Mouse (Mus musculus) monocyte, adult 5-6 weeks (primary cell): ENCODE measurements around the gene Atg16l2. TPM values are rescaled to one million over a fixed set of nuclear protein-coding genes. Genes with fewer than 3 reads are reported as not detected.

Source experiments
- ATAC-seq: fragments of 153-309, 156-312 bp; replicated peaks from 2 replicates; pipeline ENCODE4 v1.8.0; 2017; ENCODE audit warnings: mild to moderate bottlenecking; ENCODE audit not compliant: low TSS enrichment, insufficient number of reproducible peaks, severe bottlenecking, poor library complexity, low FRiP score
- total RNA-seq: library from RNA; stranded (forward); fragments of 200-1000, 200-491, 200-594 nt; gene quantifications from 3 replicates; pipeline ENCODE4 v1.2.3, GENCODE M21; 2017

Atg16l2 gene
- total RNA-seq, 1 experiment from 2014 or later: 36.0 TPM

DNA sequence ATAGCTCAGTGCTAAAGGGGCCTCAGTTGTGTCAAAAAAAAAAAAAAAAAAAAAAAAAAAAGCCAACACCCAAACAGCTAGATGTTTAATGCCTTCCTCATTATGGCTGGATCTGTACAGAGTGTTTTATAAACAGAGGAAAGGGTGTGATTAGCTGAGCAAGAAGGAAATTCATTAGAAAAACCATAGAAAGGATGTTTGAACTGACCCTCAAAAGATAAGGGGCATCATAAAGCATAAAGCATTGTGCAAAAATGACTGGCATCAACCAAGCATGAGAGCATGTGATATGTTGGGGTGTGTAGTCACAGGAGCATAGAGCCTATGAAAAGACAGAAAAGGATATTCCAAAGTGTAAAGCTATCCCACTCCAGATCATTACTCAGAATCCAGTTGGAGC is 43.6 kb downstream of the Atg16l2 start:
- no peak for ATAC-seq

- no peak for ATAC-seq
Measured at GRCm38 (mm10) chr7:101253071-101253470, 49.0 kb downstream of the Atg16l2 start.

DNA sequence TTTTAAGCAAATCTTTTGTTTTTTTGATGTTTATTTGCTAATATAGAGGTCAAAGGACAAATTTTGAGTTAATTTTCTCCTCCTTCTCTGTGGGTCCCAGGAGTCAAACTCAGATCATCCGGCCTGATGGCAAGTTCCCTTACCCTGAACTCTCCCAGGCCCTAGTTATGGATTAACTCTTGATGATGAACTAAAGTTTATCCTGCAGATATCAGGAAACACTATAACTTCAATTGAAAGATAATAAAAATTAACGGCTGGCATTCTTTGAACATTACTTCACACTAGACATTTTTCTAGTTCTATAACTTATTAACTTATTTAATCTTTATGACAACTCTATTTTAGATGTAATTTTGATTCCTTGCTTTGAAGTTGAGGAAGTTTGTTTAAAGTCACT is 52.9 kb downstream of the Atg16l2 start:
- no peak for ATAC-seq

DNA sequence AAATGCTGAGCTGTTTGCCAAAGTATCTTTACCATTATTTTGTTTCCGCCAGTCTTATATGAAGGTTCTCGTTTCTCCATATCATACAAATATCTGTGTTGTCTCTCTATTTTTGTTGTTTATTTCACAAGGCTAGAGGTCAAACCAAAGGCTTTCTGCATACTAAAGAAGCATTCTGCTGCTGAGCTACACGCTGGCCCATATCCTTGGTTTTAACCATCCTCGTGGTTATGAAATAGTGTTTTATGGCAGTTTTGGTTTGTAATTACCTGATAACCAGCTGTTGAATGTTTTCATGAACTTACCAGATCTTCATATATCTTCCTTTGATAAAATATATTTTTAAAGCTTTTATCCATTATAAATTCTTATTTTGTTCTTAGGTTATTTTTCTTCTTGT is 53.3 kb downstream of the Atg16l2 start:
- no peak for ATAC-seq

- ATAC-seq: no peak
Measured at GRCm38 (mm10) chr7:101236712-101237473, 65.2 kb downstream of the Atg16l2 start.

- ATAC-seq: no peak
Measured at GRCm38 (mm10) chr7:101232716-101233115, 69.3 kb downstream of the Atg16l2 start.

DNA sequence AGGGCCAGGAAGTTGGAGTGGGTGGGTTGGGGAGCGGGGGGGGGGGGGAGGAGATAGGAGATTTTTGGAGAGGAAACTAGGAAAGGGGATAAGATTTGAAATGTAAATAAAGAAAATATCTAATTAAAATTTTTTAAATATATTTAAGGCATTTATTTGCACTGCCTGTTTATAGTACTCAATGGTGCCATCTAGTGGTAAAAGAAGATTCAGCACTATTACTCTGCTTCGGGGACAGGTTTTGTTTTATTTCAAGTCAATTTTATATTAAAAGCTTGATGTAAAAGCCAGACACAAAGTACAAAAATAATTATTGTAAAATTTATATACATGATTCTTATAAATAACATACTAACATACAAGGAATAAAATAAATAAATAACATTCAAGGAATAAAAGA is 70.6 kb downstream of the Atg16l2 start:
- no peak for ATAC-seq

- ATAC-seq: no peak
Measured at GRCm38 (mm10) chr7:101229336-101229735, 72.7 kb downstream of the Atg16l2 start.

GRCm38 (mm10) chr7:101223501-101223900 is 78.5 kb downstream of the Atg16l2 start:
- ATAC-seq: no peak

GRCm38 (mm10) chr7:101216724-101217123 is 85.3 kb downstream of the Atg16l2 start:
- no peak for ATAC-seq

DNA sequence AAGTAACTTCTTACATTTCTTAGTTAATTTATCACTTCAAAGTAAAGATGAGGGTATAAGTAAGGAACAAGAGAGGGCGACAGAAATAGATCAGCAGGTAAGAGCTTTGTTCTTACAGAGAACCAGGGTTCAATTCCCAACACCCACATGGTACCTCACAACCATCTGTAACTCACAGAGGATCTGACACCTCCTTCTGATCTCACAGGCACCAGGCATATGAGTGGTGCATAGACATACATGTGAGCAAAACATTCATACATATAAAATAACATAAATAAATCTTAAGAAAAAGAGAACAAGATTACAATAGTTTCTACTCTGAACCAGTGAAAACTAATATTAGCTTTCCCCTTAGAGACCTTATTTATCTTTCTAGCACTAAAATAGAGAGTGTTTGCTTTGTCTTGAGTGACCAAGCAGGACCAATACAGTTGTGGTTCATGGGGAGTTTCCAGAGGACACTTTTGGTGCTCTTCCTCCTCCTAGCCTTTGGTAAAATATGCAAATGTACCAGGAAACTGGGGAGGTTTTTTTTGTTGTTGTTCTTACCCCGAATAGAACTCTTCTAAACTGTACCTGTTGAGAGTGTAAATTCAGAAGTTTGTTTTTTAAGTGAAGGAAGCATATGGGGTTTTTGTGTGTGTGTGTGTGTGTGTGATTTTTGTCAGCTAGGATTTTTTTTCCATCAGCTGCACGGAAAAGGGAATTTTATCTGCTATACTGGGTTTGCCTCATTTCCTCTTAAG is 88.4 kb downstream of the Atg16l2 start:
- peak; percentile 80; the same call in 1 of the 2 replicates for ATAC-seq

Other genes starting within 250 kb of the Atg16l2 start
- gene Fchsd2, start 209.4 kb downstream of the Atg16l2 start, total RNA-seq: 36.7 to 58.4 TPM (median 47.7 TPM) in 3 replicates
- gene Stard10, start 14.8 kb upstream of the Atg16l2 start, total RNA-seq: 2.3 to 14.3 TPM (median 12.1 TPM) in 3 replicates
- 247 to 347 TPM (median 330 TPM) in 3 replicates for gene Arap1, start 45.8 kb upstream of the Atg16l2 start, total RNA-seq
- gene Gm45837, start 108.6 kb upstream of the Atg16l2 start, total RNA-seq: 8.9 to 28.8 TPM (median 12.5 TPM) in 3 replicates
- 13.4 to 111 TPM (median 54.4 TPM) in 3 replicates for gene Pde2a, start 119.4 kb upstream of the Atg16l2 start, total RNA-seq